Mouse (Mus musculus) limb, embryonic 12.5 days (tissue): Measurements from ENCODE around the gene Vwa3b. TPM values are rescaled to one million over a fixed set of nuclear protein-coding genes. Genes with fewer than 3 reads are reported as not detected.

Experiments
- polyA plus RNA-seq: library from polyadenylated mRNA; unstranded; fragments of >200 nt; fragmentation: Nextera tagmentation; extraction: Ambion mirVana; gene quantifications from 2 replicates; pipeline ENCODE4 v1.2.1, GENCODE M21; 2016

The Vwa3b gene
- polyA plus RNA-seq, 1 experiment from 2014 or later, result 1.3 TPM

Other genes starting within 250 kb of the Vwa3b start
- 15.6 and 17.4 TPM in 2 replicates for gene Tmem131, start 82.9 kb upstream of the Vwa3b start, polyA plus RNA-seq
- not detected in 2 replicates for gene Cnga3, start 187.8 kb downstream of the Vwa3b start, polyA plus RNA-seq